Mouse (Mus musculus) myocyte (in vitro differentiated cells): Measurements from ENCODE around the gene Myadm. TPM values are rescaled to one million over a fixed set of nuclear protein-coding genes. Genes with fewer than 3 reads are reported as not detected.
A peak's percentile ranks its signal among the peaks of the same experiment; 100 is the strongest.
"Not testable (repeated sequence)": the region's sequence is repeated elsewhere in the genome, so short reads cannot be mapped to it uniquely, and the experiment has no call there.

Source experiments
- H3K27me3 ChIP-seq: one replicate; pipeline ENCODE4 v1.6.1; 2011; ENCODE audit not compliant: control insufficient read depth, insufficient read depth, insufficient read length
- H3K36me3 ChIP-seq: one replicate; pipeline ENCODE4 v1.6.1; 2011; ENCODE audit not compliant: control insufficient read depth, insufficient read depth
- H3K4me2 ChIP-seq: one replicate; pipeline ENCODE4 v1.6.1; 2011; ENCODE audit warnings: low read depth, control low read depth
- H3K4me3 ChIP-seq: one replicate; pipeline ENCODE4 v1.5.1; 2011; ENCODE audit warnings: mild to moderate bottlenecking, control low read depth, moderate library complexity
- H3K79me2 ChIP-seq: one replicate; pipeline ENCODE4 v1.6.1; 2011; ENCODE audit not compliant: control insufficient read depth, insufficient read depth
- H3ac ChIP-seq: one replicate; pipeline ENCODE4 v1.6.1; 2011; ENCODE audit not compliant: control insufficient read depth, insufficient read length
- CEBPB ChIP-seq: IDR thresholded peaks from 2 replicates; pipeline ENCODE4 v1.6.1; 2011; ENCODE audit warnings: mild to moderate bottlenecking, moderate library complexity; ENCODE audit not compliant: poor library complexity, insufficient read depth, severe bottlenecking
- E2F4 ChIP-seq: IDR thresholded peaks from one replicate; pipeline ENCODE4 v1.6.1; 2011; ENCODE audit warnings: mild to moderate bottlenecking, control low read depth, moderate library complexity; ENCODE audit not compliant: insufficient read depth
- MAX ChIP-seq: IDR thresholded peaks from one replicate; pipeline ENCODE4 v1.6.1; 2011; ENCODE audit warnings: low read depth, mild to moderate bottlenecking, control low read depth
- MYOD1 ChIP-seq, 3 experiments: IDR thresholded peaks; one replicate each; pipeline ENCODE4 v1.6.1; 2011; ENCODE audit warnings: control low read depth in 2 of 3, low read depth in 2 of 3, mild to moderate bottlenecking in 2 of 3, moderate library complexity in 1 of 3; ENCODE audit not compliant: insufficient read length in 2 of 3, control insufficient read depth in 1 of 3
- MYOG ChIP-seq, 3 experiments: IDR thresholded peaks; one replicate each; pipeline ENCODE4 v1.6.1; 2011; ENCODE audit warnings: control low read depth in 2 of 3, low read depth in 2 of 3, mild to moderate bottlenecking in 2 of 3; ENCODE audit not compliant: insufficient read length in 2 of 3, control insufficient read depth in 1 of 3, insufficient read depth in 1 of 3
- POLR2A ChIP-seq: IDR thresholded peaks from one replicate; pipeline ENCODE4 v1.6.1; 2011; ENCODE audit warnings: low read depth, mild to moderate bottlenecking, control low read depth, moderate library complexity; ENCODE audit not compliant: insufficient read length
- POLR2AphosphoS2 ChIP-seq: IDR thresholded peaks from one replicate; pipeline ENCODE4 v1.6.1; 2011; ENCODE audit warnings: low read depth, control low read depth; ENCODE audit not compliant: insufficient read length
- REST ChIP-seq: IDR thresholded peaks from one replicate; pipeline ENCODE4 v1.6.1; 2011; ENCODE audit warnings: mild to moderate bottlenecking, control low read depth, moderate library complexity; ENCODE audit not compliant: insufficient read depth, insufficient read length
- SRF ChIP-seq: IDR thresholded peaks from one replicate; pipeline ENCODE4 v1.6.1; 2011; ENCODE audit warnings: low read depth; ENCODE audit not compliant: control insufficient read depth, insufficient read length
- TCF12 ChIP-seq: IDR thresholded peaks from one replicate; pipeline ENCODE4 v1.6.1; 2011; ENCODE audit warnings: mild to moderate bottlenecking, control low read depth; ENCODE audit not compliant: poor library complexity, insufficient read depth, severe bottlenecking
- TCF3 ChIP-seq: IDR thresholded peaks from one replicate; pipeline ENCODE4 v1.6.1; 2011; ENCODE audit warnings: low read depth, control low read depth; ENCODE audit not compliant: insufficient read length
- USF1 ChIP-seq: IDR thresholded peaks from one replicate; pipeline ENCODE4 v1.6.1; 2011; ENCODE audit warnings: low read depth, mild to moderate bottlenecking, control low read depth, moderate library complexity
- polyA plus RNA-seq: library from polyadenylated mRNA; unstranded; fragments of >200 nt; fragmentation: generic; extraction: Trizol; gene quantifications from one replicate; pipeline ENCODE4 v1.2.1, GENCODE M21; 2012; ENCODE audit warnings: missing spikeins

Gene Myadm
- polyA plus RNA-seq, 1 experiment, result 209 TPM

- Histone ChIP-seq H3K4me3 (peak overlapping the region; percentile 61), H3K27me3 (no peaks in the 10 kb centered on the region), H3K36me3 (peaks cover 21% of the 10 kb centered on the region), H3K79me2 (peaks cover 36% of the 10 kb centered on the region), H3K4me2 (peak overlapping the region; percentile 100), H3ac (peak overlapping the region; percentile 11)
- TF ChIP-seq MYOG (IDR thresholded peaks at IDR 0.05; ENCODE audit: control insufficient read depth in 1 of 3, insufficient read depth in 1 of 3, insufficient read length in 2 of 3, low read depth in 2 of 3), result peak; percentile 65 to 86 (median 75)
- TF ChIP-seq REST, result no peak
- TF ChIP-seq TCF3, result peak; percentile 26
- no peak for TF ChIP-seq MAX
- TF ChIP-seq POLR2A, result peak; percentile 68
- peak; percentile 57 for TF ChIP-seq TCF12
- TF ChIP-seq CEBPB, result no peak
- TF ChIP-seq MYOD1 (IDR thresholded peaks at IDR 0.05; ENCODE audit: control insufficient read depth in 1 of 3, insufficient read length in 2 of 3, low read depth in 2 of 3), result peak; percentile 54 to 85 (median 83)
- TF ChIP-seq USF1, result no peak
- TF ChIP-seq SRF, result no peak
- no peak for TF ChIP-seq E2F4
- peak; percentile 36 for TF ChIP-seq POLR2AphosphoS2
These were observed 1.6 kb downstream of the Myadm start for GRCm38 (mm10) chr7:3290257-3291033.

DNA sequence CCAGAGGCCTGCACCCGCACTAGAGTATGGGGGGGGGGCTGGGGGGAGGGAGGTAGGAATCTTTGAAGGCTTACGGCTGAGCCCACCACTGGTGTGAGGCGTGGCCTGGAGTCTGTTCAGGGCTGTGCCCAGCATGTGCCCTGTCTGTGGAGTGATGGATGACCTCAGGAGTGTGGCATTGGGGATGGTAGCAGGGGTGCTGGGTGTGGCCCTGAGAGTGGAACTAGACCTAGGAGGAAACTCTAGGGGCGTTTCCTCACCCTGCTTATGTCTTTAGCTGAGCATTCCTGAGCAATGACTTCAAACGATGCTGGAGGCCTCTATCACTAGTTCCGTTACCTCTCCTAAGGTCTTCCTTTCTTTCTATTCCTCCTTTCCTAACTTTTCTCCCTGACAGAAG, 2.3 kb downstream of the Myadm start:
- H3K4me2 ChIP-seq, result peak overlapping the region; percentile 80
- H3K27me3 ChIP-seq, result no peaks in the 10 kb centered on the region
- TF ChIP-seq TCF3, result no peak
- no peak for TF ChIP-seq USF1
- no peak for TF ChIP-seq REST
- peak in 2 of 3 experiments; percentile 35 to 56 for TF ChIP-seq MYOD1 (IDR thresholded peaks at IDR 0.05; ENCODE audit: control insufficient read depth in 1 of 3, insufficient read length in 2 of 3, low read depth in 2 of 3)
- no peak for TF ChIP-seq MAX
- peak; percentile 91 for TF ChIP-seq POLR2AphosphoS2
- peak in 1 of 3 experiments; percentile 68 for TF ChIP-seq MYOG (IDR thresholded peaks at IDR 0.05; ENCODE audit: control insufficient read depth in 1 of 3, insufficient read depth in 1 of 3, insufficient read length in 2 of 3, low read depth in 2 of 3)
- peak; percentile 81 for TF ChIP-seq POLR2A
- peaks cover 43% of the 10 kb centered on the region for H3K79me2 ChIP-seq
- peaks cover 26% of the 10 kb centered on the region for H3K36me3 ChIP-seq
- peak overlapping the region; percentile 11 for H3ac ChIP-seq
- peak overlapping the region; percentile 61 for H3K4me3 ChIP-seq

DNA sequence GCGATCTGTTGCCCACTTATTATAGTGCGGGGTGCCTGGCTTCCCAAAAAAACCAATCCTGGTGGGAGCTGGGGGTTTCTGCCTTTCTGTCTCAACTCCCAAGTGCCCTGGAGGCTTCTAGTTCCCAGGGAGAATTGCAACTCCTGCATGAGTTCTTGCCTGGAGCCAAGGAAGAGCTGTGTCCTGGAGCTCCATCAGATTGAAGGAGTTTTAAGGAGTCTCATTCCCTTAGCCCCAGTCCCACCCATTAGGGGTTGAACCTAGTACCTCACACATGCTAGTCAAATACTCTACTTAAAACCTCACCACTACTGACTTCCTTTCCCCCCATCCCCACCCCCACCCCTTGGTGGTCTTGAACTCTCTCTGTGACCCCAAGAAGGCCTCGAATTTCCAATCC, 2.9 kb downstream of the Myadm start:
- peaks cover 49% of the 10 kb centered on the region for H3K79me2 ChIP-seq
- no peak overlapping the region for H3ac ChIP-seq
- peak overlapping the region; percentile 80 for H3K4me2 ChIP-seq
- peak overlapping the region; percentile 61 for H3K4me3 ChIP-seq
- H3K36me3 ChIP-seq, result peaks cover 31% of the 10 kb centered on the region
- H3K27me3 ChIP-seq, result no peaks in the 10 kb centered on the region
- TF ChIP-seq CEBPB (no peak), MYOD1 (IDR thresholded peaks at IDR 0.05; ENCODE audit: control insufficient read depth in 1 of 3, insufficient read length in 2 of 3, low read depth in 2 of 3) (no peak), SRF (no peak), REST (no peak), TCF3 (no peak), MYOG (IDR thresholded peaks at IDR 0.05; ENCODE audit: control insufficient read depth in 1 of 3, insufficient read depth in 1 of 3, insufficient read length in 2 of 3, low read depth in 2 of 3) (no peak), MAX (no peak)

DNA sequence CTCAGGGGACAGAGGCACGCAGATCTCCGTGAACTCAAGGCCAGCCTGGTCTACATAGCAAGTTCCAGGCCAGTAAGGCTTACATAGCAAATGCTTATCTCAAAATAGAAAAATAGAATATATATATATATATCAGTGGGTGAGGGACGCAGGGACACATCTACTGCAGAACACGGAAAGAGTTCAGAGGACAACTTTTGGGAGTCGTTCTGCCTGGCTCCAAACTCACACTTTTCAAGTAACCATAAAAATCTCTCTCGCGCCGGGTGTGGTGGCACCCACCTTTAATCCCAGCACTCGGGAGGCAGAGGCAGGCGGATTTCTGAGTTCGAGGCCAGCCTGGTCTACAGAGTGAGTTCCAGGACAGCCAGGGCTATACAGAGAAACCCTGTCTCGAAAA, 3.4 kb downstream of the Myadm start:
- not testable (repeated sequence) for H3ac ChIP-seq

DNA sequence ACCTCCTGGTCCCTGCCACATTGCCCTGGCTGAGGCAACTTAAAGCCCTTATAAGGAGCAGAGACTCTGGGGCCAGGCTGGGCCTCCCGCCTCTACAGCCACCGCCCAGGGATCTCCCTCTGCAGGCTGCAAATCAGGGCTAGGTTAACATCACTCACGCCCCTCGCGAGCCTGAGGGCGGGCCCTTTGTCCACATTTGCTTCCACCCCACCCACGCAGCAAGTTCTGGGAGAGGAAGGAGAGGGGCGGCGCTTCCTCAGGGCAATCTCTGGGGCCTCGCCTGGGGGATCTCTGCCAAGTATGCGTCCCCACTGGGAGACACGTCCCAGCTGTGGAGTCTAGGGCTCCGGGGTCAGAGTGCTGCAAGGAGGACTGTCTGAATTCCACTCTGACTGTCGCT, 3.9 kb downstream of the Myadm start:
- peak overlapping the region; percentile 39 for H3ac ChIP-seq
- peaks cover 42% of the 10 kb centered on the region for H3K36me3 ChIP-seq
- peak overlapping the region; percentile 61 for H3K4me3 ChIP-seq
- no peak for TF ChIP-seq TCF12
- TF ChIP-seq TCF3, result no peak
- TF ChIP-seq E2F4, result no peak
- TF ChIP-seq SRF, result peak; percentile 86
- no peak for TF ChIP-seq USF1
- no peak for TF ChIP-seq MAX
- TF ChIP-seq POLR2AphosphoS2, result peak; percentile 86
- peak in 1 of 3 experiments; percentile 39 for TF ChIP-seq MYOG (IDR thresholded peaks at IDR 0.05; ENCODE audit: control insufficient read depth in 1 of 3, insufficient read depth in 1 of 3, insufficient read length in 2 of 3, low read depth in 2 of 3)
- TF ChIP-seq POLR2A, result peak; percentile 72
- TF ChIP-seq MYOD1 (IDR thresholded peaks at IDR 0.05; ENCODE audit: control insufficient read depth in 1 of 3, insufficient read length in 2 of 3, low read depth in 2 of 3), result peak in 1 of 3 experiments; percentile 29
- 0 out of 2 replicates have a peak, but pooled peaks have one; percentile 2 for TF ChIP-seq CEBPB
- no peaks in the 10 kb centered on the region for H3K27me3 ChIP-seq
- peaks cover 58% of the 10 kb centered on the region for H3K79me2 ChIP-seq
- peak overlapping the region; percentile 92 for H3K4me2 ChIP-seq

More for the DNA sequence above, 3.4 kb downstream of the Myadm start:
- H3K27me3 ChIP-seq, result not testable (repeated sequence)
- H3K4me3 ChIP-seq, result peak overlapping the region; percentile 61
- H3K36me3 ChIP-seq, result peaks cover 36% of the 10 kb centered on the region
- peaks cover 53% of the 10 kb centered on the region for H3K79me2 ChIP-seq
- peak overlapping the region; percentile 80 for H3K4me2 ChIP-seq
